Mouse (Mus musculus): ENCODE data around the gene Tufm. TPM values are rescaled to one million over a fixed set of nuclear protein-coding genes. Genes with fewer than 3 reads are reported as not detected.

The Tufm gene
- polyA plus RNA-seq, 1 experiment from 2014 or later: 224 TPM

DNA sequence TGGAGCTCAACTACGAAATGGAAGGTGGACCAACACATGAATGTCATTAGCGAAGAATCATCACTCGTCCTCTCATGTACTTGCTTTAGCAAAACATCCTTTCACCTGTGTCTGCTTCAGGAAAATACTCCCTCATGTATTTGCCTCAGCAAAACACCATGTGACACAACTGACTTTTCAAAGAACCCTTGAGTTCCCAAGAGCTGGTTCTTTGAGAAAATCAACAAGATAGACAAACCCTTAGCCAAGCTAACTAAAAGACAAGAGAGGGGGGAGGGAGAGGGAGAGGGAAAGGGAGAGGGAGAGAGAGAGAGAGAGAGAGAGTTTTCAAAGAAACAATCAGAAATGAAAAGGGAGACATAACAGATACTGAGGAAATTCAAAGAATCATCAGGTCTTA is 36.2 kb downstream of the Tufm start:
- Histone ChIP-seq H3K4me3 (ENCODE audit: low read length) (no peak overlapping the region), H3K9me3 (replicated peaks; ENCODE audit: control insufficient read depth, low read length) (no peaks in the 10 kb centered on the region), H3K36me3 (ENCODE audit: control insufficient read depth, insufficient read depth) (no peaks in the 10 kb centered on the region), H3K4me1 (ENCODE audit: control insufficient read depth, insufficient read depth, low read length) (no peaks in the 10 kb centered on the region), H3K27ac (ENCODE audit: low read length) (no peak overlapping the region), H3K4me2 (ENCODE audit: low read depth, low read length) (no peak overlapping the region), H3K9ac (ENCODE audit: low read length) (no peak overlapping the region), H3K27me3 (ENCODE audit: control insufficient read depth, insufficient read depth, low read length) (no peaks in the 10 kb centered on the region)
- WGBS: 70% methylated on average over 3 of the region's 3 CpGs
- ATAC-seq (replicated peaks; ENCODE audit: extremely low read depth, insufficient read depth, low FRiP score): no peak

DNA sequence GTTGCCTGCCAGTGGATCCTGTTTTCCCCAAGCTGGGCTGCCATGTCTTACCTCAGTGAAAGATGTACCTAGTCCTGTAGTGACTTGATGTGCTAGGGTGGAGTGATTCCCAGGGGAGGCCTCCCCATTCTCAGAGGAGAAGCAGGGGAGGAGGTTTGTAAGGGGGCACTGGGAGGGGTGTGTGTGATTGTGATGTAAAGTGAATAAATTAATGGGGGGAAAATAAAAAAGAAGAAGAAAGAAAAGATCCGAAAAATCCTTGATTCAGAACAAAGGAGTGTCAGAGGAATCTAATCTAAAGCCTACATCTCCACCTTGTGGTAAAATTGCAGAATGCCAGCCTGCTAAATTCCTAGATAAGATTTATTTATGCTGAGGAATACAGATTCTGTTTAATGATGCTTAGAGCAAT is 41.0 kb downstream of the Tufm start:
- ATAC-seq (replicated peaks; ENCODE audit: extremely low read depth, insufficient read depth, low FRiP score): no peak
- Histone ChIP-seq H3K4me2 (ENCODE audit: low read depth, low read length) (no peak overlapping the region), H3K36me3 (ENCODE audit: control insufficient read depth, insufficient read depth) (no peaks in the 10 kb centered on the region), H3K4me3 (ENCODE audit: low read length) (no peak overlapping the region), H3K27me3 (ENCODE audit: control insufficient read depth, insufficient read depth, low read length) (no peaks in the 10 kb centered on the region), H3K27ac (ENCODE audit: low read length) (no peak overlapping the region), H3K9me3 (replicated peaks; ENCODE audit: control insufficient read depth, low read length) (no peaks in the 10 kb centered on the region), H3K9ac (ENCODE audit: low read length) (no peak overlapping the region), H3K4me1 (ENCODE audit: control insufficient read depth, insufficient read depth, low read length) (no peaks in the 10 kb centered on the region)
- 16% methylated on average over 1 of the region's 1 CpGs for WGBS

DNA sequence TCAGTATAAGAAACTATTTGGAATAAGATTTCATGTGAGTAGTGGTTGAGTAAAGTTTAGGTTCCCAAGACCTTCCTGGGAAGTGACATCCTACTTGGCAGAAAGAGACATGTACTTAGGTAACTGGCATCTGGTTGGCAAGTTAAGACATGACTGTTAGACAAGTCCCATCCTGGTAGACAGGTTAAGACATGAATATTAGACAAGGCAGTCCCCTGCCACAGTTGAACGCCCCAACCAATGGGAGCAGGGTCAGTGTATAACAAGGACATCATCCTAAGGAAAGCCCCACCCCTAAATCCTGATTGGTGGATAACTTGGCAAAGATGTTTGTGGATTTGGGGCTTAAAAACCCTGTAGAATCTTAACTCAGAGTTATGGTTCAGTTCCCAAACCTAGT is 46.3 kb downstream of the Tufm start:
- Histone ChIP-seq H3K4me3 (ENCODE audit: low read length) (no peak overlapping the region), H3K4me2 (ENCODE audit: low read depth, low read length) (no peak overlapping the region), H3K9ac (ENCODE audit: low read length) (no peak overlapping the region), H3K27me3 (ENCODE audit: control insufficient read depth, insufficient read depth, low read length) (peaks cover 10% of the 10 kb centered on the region), H3K36me3 (ENCODE audit: control insufficient read depth, insufficient read depth) (no peaks in the 10 kb centered on the region), H3K27ac (ENCODE audit: low read length) (no peak overlapping the region), H3K9me3 (replicated peaks; ENCODE audit: control insufficient read depth, low read length) (no peaks in the 10 kb centered on the region), H3K4me1 (ENCODE audit: control insufficient read depth, insufficient read depth, low read length) (peaks cover 3% of the 10 kb centered on the region; the same call in 1 of the 2 replicates)
- 58% methylated on average over 1 of the region's 1 CpGs for WGBS
- ATAC-seq (replicated peaks; ENCODE audit: extremely low read depth, insufficient read depth, low FRiP score): no peak

DNA sequence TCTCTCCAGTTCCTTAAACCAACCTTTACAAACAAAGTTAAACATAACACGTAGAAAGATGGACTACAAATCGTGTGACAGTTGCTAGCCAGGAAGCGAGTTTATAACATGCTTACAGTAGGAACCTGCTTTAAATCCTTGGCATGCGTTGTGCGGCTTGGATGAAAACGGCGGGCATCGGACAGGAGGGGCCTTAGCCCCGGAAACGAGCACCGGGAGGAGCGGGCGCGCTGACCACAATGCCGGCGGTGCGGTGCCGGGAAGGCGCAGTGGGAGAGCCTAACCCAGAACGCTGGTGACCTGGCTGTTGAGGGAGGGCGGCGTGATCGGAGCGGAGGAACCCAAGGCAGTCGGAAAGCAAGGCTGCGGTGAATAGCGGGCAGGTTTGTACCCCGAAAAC is 48.6 kb downstream of the Tufm start:
- ATAC-seq (replicated peaks; ENCODE audit: extremely low read depth, insufficient read depth, low FRiP score): no peak; the same call in 1 of the 2 replicates
- Histone ChIP-seq H3K9ac (ENCODE audit: low read length) (peak overlapping the region; percentile 61), H3K4me1 (ENCODE audit: control insufficient read depth, insufficient read depth, low read length) (peaks cover 3% of the 10 kb centered on the region; the same call in 1 of the 2 replicates), H3K4me3 (ENCODE audit: low read length) (peak overlapping the region; percentile 49), H3K36me3 (ENCODE audit: control insufficient read depth, insufficient read depth) (no peaks in the 10 kb centered on the region), H3K4me2 (ENCODE audit: low read depth, low read length) (peak overlapping the region; percentile 89), H3K27ac (ENCODE audit: low read length) (no peak overlapping the region), H3K27me3 (ENCODE audit: control insufficient read depth, insufficient read depth, low read length) (peaks cover 10% of the 10 kb centered on the region), H3K9me3 (replicated peaks; ENCODE audit: control insufficient read depth, low read length) (no peaks in the 10 kb centered on the region)
- WGBS: 2% methylated on average over 28 of the region's 28 CpGs

DNA sequence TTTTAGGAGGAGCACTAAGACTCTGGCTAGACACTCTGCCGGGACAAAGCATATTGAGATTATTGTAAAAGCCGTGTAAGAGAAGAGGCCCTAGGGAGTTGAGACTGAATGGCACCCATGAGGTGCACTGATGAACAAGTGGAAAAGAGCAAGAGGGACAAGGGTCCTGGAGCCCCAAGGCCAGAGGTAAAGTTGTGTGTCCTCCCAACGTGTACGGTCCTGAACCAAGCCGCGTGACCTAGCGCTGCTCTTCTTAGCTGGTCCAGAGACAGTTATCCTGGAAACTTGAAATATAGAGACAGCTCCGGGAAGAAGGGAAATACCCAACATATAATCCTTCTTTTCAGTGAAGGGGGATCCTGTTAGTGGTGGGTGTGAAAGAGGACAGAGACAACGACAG is 49.3 kb downstream of the Tufm start:
- no peak overlapping the region; the same call in 1 of the 2 replicates for H3K9ac ChIP-seq (ENCODE audit: low read length)
- H3K4me2 ChIP-seq (ENCODE audit: low read depth, low read length): peak overlapping the region; percentile 89
- WGBS: 57% methylated on average over 9 of the region's 9 CpGs
- peak overlapping the region; percentile 49 for H3K4me3 ChIP-seq (ENCODE audit: low read length)
- H3K9me3 ChIP-seq (replicated peaks; ENCODE audit: control insufficient read depth, low read length): no peaks in the 10 kb centered on the region
- peaks cover 3% of the 10 kb centered on the region; the same call in 1 of the 2 replicates for H3K4me1 ChIP-seq (ENCODE audit: control insufficient read depth, insufficient read depth, low read length)
- no peaks in the 10 kb centered on the region for H3K36me3 ChIP-seq (ENCODE audit: control insufficient read depth, insufficient read depth)
- H3K27me3 ChIP-seq (ENCODE audit: control insufficient read depth, insufficient read depth, low read length): peaks cover 10% of the 10 kb centered on the region
- ATAC-seq (replicated peaks; ENCODE audit: extremely low read depth, insufficient read depth, low FRiP score): no peak
- H3K27ac ChIP-seq (ENCODE audit: low read length): no peak overlapping the region

DNA sequence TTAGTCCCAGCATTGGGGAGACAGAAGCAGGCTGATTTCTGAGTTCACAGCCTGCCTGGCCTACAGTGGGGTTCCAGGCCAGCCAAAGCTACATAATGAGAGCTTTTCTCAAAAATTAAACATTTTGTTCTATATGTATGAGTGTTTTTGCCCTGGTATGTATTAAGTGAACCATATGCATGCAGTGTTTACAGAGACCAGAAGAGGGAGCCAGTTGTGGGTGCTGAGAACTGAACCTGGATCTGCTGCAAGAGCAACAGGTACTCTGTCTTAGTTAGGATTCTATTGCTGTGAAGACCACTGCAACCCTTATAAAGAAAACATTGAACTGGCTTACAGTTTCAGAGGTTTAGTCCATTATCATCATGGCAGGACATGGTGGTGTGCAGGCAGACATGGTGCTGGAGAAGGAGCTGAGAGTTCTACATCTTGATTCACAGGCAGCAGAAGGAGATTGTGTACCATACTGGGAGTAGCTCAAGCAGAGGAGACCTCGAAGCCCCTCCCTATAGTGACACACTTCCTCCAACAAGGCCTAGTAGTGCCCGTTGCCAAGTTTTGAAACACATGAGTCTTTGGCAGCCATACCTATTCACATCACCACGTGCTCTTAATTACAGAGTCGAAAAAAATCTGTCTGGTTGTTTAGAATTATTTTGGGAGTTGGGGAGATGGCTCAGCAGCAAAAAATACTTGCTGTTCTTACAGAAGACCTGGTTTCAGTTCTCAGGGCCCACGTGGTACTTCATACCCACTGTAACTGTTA is 50.8 kb downstream of the Tufm start:
- no peak for ATAC-seq (replicated peaks; ENCODE audit: extremely low read depth, insufficient read depth, low FRiP score)
- no peak overlapping the region for H3K4me3 ChIP-seq (ENCODE audit: low read length)
- WGBS: 64% methylated on average over 5 of the region's 5 CpGs
- no peaks in the 10 kb centered on the region for H3K9me3 ChIP-seq (replicated peaks; ENCODE audit: control insufficient read depth, low read length)
- H3K27ac ChIP-seq (ENCODE audit: low read length): no peak overlapping the region
- peaks cover 3% of the 10 kb centered on the region; the same call in 1 of the 2 replicates for H3K4me1 ChIP-seq (ENCODE audit: control insufficient read depth, insufficient read depth, low read length)
- no peak overlapping the region for H3K4me2 ChIP-seq (ENCODE audit: low read depth, low read length)
- peaks cover 10% of the 10 kb centered on the region for H3K27me3 ChIP-seq (ENCODE audit: control insufficient read depth, insufficient read depth, low read length)
- H3K36me3 ChIP-seq (ENCODE audit: control insufficient read depth, insufficient read depth): no peaks in the 10 kb centered on the region
- no peak overlapping the region for H3K9ac ChIP-seq (ENCODE audit: low read length)

Other genes starting within 250 kb of the Tufm start
- 12.1 and 13.6 TPM in 2 replicates for gene Sbk1, start 214.7 kb upstream of the Tufm start, polyA plus RNA-seq (2015; fragmentation: Nextera tagmentation; extraction: Ambion mirVana)
- gene Lat, start 117.8 kb upstream of the Tufm start, polyA plus RNA-seq (2015; fragmentation: Nextera tagmentation; extraction: Ambion mirVana): 17.4 and 51.1 TPM in 2 replicates
- 41.1 and 45.9 TPM in 2 replicates for gene Spns1, start 109.9 kb upstream of the Tufm start, polyA plus RNA-seq (2015; fragmentation: Nextera tagmentation; extraction: Ambion mirVana)
- 1.4 TPM in 2 replicates for gene Nfatc2ip, start 90.6 kb upstream of the Tufm start, polyA plus RNA-seq (2015; fragmentation: Nextera tagmentation; extraction: Ambion mirVana)
- 0.05 and 0.09 TPM in 2 replicates for gene Cd19, start 72.5 kb upstream of the Tufm start, polyA plus RNA-seq (2015; fragmentation: Nextera tagmentation; extraction: Ambion mirVana)
- gene Rabep2, start 58.6 kb upstream of the Tufm start, polyA plus RNA-seq (2015; fragmentation: Nextera tagmentation; extraction: Ambion mirVana): 22.1 and 22.2 TPM in 2 replicates
- 1.4 and 6.4 TPM in 2 replicates for gene Atp2a1, start 24.3 kb upstream of the Tufm start, polyA plus RNA-seq (2015; fragmentation: Nextera tagmentation; extraction: Ambion mirVana)
- 44.3 and 46.0 TPM in 2 replicates for gene Sh2b1, start 11.9 kb upstream of the Tufm start, polyA plus RNA-seq (2015; fragmentation: Nextera tagmentation; extraction: Ambion mirVana)
- 29.7 and 30.6 TPM in 2 replicates for gene Atxn2l, start 16.1 kb downstream of the Tufm start, polyA plus RNA-seq (2015; fragmentation: Nextera tagmentation; extraction: Ambion mirVana)
- 115 and 120 TPM in 2 replicates for gene Eif3c, start 79.0 kb downstream of the Tufm start, polyA plus RNA-seq (2015; fragmentation: Nextera tagmentation; extraction: Ambion mirVana)
- gene Apobr, start 97.6 kb downstream of the Tufm start, polyA plus RNA-seq (2015; fragmentation: Nextera tagmentation; extraction: Ambion mirVana): 0.71 and 0.75 TPM in 2 replicates
- gene Cln3, start 98.5 kb downstream of the Tufm start, polyA plus RNA-seq (2015; fragmentation: Nextera tagmentation; extraction: Ambion mirVana): 20.2 TPM in 2 replicates
- not detected in 2 replicates for gene Il27, start 107.6 kb downstream of the Tufm start, polyA plus RNA-seq (2015; fragmentation: Nextera tagmentation; extraction: Ambion mirVana)
- 12.8 and 12.9 TPM in 2 replicates for gene Nupr1, start 143.5 kb downstream of the Tufm start, polyA plus RNA-seq (2015; fragmentation: Nextera tagmentation; extraction: Ambion mirVana)
- gene Sgf29, start 161.9 kb downstream of the Tufm start, polyA plus RNA-seq (2015; fragmentation: Nextera tagmentation; extraction: Ambion mirVana): 36.1 and 39.1 TPM in 2 replicates
- gene Sult1a1, start 189.1 kb downstream of the Tufm start, polyA plus RNA-seq (2015; fragmentation: Nextera tagmentation; extraction: Ambion mirVana): 17.4 and 18.5 TPM in 2 replicates
- 75.4 and 85.6 TPM in 2 replicates for gene Bola2, start 208.0 kb downstream of the Tufm start, polyA plus RNA-seq (2015; fragmentation: Nextera tagmentation; extraction: Ambion mirVana)
- 6.6 and 6.7 TPM in 2 replicates for gene Slx1b, start 208.4 kb downstream of the Tufm start, polyA plus RNA-seq (2015; fragmentation: Nextera tagmentation; extraction: Ambion mirVana)
- gene Coro1a, start 220.4 kb downstream of the Tufm start, polyA plus RNA-seq (2015; fragmentation: Nextera tagmentation; extraction: Ambion mirVana): 57.7 and 131 TPM in 2 replicates

All from heart, embryonic 16.5 days (tissue).